Comparison of ENCODE assay signal across 16 mouse cellular contexts in genomic region chr14:57103121-57103520, GRCm38 (mm10). TPM values are rescaled to one million over a fixed set of nuclear protein-coding genes. Genes with fewer than 3 reads are reported as not detected.
DNase-seq lines count a peak whose midpoint lies in the region; ATAC-seq and TF ChIP-seq lines count a peak whose summit lies in the region.
"Had no signal": no experiment of that assay in that cellular context is flagged by ENCODE, and none has a peak within 500 bp of the region (broad histone marks: within the 10 kb centered on the region; RNA-seq: fewer than 3 reads in every experiment).

No protein-coding gene starts in this region.

- no peak for TF ChIP-seq POLR2A in thymus, adult 2 months (IDR thresholded peaks at IDR 0.05; ENCODE audit: control insufficient read depth, extremely low read depth, insufficient read depth, low read length, poor library complexity)

- no peaks in the 10 kb centered on the region for H3K4me1 ChIP-seq in heart, postnatal 0 days (ENCODE audit: control insufficient read depth, insufficient read depth)
- peaks cover 15% of the 10 kb centered on the region for H3K4me1 ChIP-seq in E14TG2a.4 (replicated peaks; ENCODE audit: low read depth, low read length)
- peaks cover 21% of the 10 kb centered on the region for H3K4me1 ChIP-seq in hindbrain, embryonic 13.5 days (replicated peaks)
- H3K4me1 ChIP-seq in liver, embryonic 13.5 days (replicated peaks), result peaks cover 33% of the 10 kb centered on the region; the same call in 1 of the 2 replicates
- H3K4me1 ChIP-seq in thymus, adult 2 months (replicated peaks; ENCODE audit: control insufficient read depth, insufficient read depth, low read length), result 0 out of 2 replicates have a peak, but pooled peaks cover 3% of the 10 kb centered on the region

- DNase-seq in heart, postnatal 0 days (ENCODE audit: low spot score), result no peak
- no peak for DNase-seq in heart, adult 11 months
- DNase-seq in liver, embryonic 13.5 days, result no peak
- DNase-seq in thymus, adult 2 months, result no peak
- DNase-seq in frontal cortex, adult 2 months (ENCODE audit: extremely low spot score in 1 of 2, low spot score in 1 of 2), result no peak
- DNase-seq in adrenal gland, postnatal 14 days, result no peak
- DNase-seq: forebrain, postnatal 0 days; left cerebral cortex, postnatal 4 days; right cerebral cortex, postnatal 25 days had no signal

- H3K4me3 ChIP-seq in heart, postnatal 0 days (ENCODE audit: low read depth, low read length), result peak overlapping the region; percentile 70; the same call in 1 of the 2 replicates
- H3K4me3 ChIP-seq in E14TG2a.4 (replicated peaks; ENCODE audit: low read length), result peak overlapping the region; percentile 79; the same call in 1 of the 2 replicates
- peak overlapping the region; percentile 59; the same call in 1 of the 2 replicates for H3K4me3 ChIP-seq in hindbrain, embryonic 13.5 days
- peak overlapping the region; percentile 62 for H3K4me3 ChIP-seq in liver, embryonic 13.5 days (replicated peaks)
- H3K4me3 ChIP-seq in thymus, adult 2 months (ENCODE audit: control insufficient read depth, insufficient read depth, low read length), result no peak overlapping the region

- H3K27ac ChIP-seq in heart, postnatal 0 days (ENCODE audit: low read depth), result no peak overlapping the region
- no peak overlapping the region for H3K27ac ChIP-seq in hindbrain, embryonic 13.5 days
- H3K27ac ChIP-seq in liver, embryonic 13.5 days, result no peak overlapping the region
- no peak overlapping the region for H3K27ac ChIP-seq in thymus, adult 2 months (ENCODE audit: control insufficient read depth, insufficient read depth, low read length)
- H3K27ac ChIP-seq: midbrain, embryonic 10.5 days had no signal

- H3K9ac ChIP-seq in heart, postnatal 0 days (replicated peaks; ENCODE audit: low read depth, low read length), result no peak overlapping the region
- H3K9ac ChIP-seq in hindbrain, embryonic 13.5 days, result no peak overlapping the region
- no peak overlapping the region for H3K9ac ChIP-seq in liver, embryonic 13.5 days

- H3K4me2 ChIP-seq in heart, postnatal 0 days (ENCODE audit: low read depth, low read length), result no peak overlapping the region
- H3K4me2 ChIP-seq in hindbrain, embryonic 13.5 days, result peak overlapping the region; percentile 96
- peak overlapping the region; percentile 75 for H3K4me2 ChIP-seq in liver, embryonic 13.5 days

- WGBS in heart, postnatal 0 days, result 70% methylated on average over 6 of the region's 6 CpGs
- WGBS in hindbrain, embryonic 13.5 days, result 52% methylated on average over 6 of the region's 6 CpGs
- 55% methylated on average over 6 of the region's 6 CpGs for WGBS in liver, embryonic 13.5 days (ENCODE audit: insufficient replicate concordance)
- 89% methylated on average over 6 of the region's 6 CpGs for WGBS in thymus, adult 2 months

- no peaks in the 10 kb centered on the region for H3K9me3 ChIP-seq in heart, postnatal 0 days (replicated peaks; ENCODE audit: control insufficient read depth, low read length)
- no peaks in the 10 kb centered on the region for H3K9me3 ChIP-seq in E14TG2a.4 (ENCODE audit: low read length)
- no peaks in the 10 kb centered on the region for H3K9me3 ChIP-seq in hindbrain, embryonic 13.5 days
- H3K9me3 ChIP-seq in liver, embryonic 13.5 days (replicated peaks), result no peaks in the 10 kb centered on the region
- H3K9me3 ChIP-seq: heart, embryonic 10.5 days; midbrain, embryonic 10.5 days had no signal

- TF ChIP-seq CTCF in heart, postnatal 0 days (IDR thresholded peaks at IDR 0.05; ENCODE audit: low read depth), result no peak
- no peak for TF ChIP-seq CTCF in E14TG2a.4 (conservative IDR thresholded peaks at IDR 0.05; ENCODE audit: low read length)
- no peak for TF ChIP-seq CTCF in thymus, adult 2 months (IDR thresholded peaks at IDR 0.05; ENCODE audit: borderline replicate concordance, control insufficient read depth, extremely low read depth, insufficient read depth, low read length, poor library complexity)

- TF ChIP-seq EP300 in heart, postnatal 0 days (IDR thresholded peaks at IDR 0.05; ENCODE audit: low read depth), result no peak

- no peak for ATAC-seq in heart, postnatal 0 days (ENCODE audit: insufficient read depth, low read depth)
- ATAC-seq in hindbrain, embryonic 13.5 days (ENCODE audit: low FRiP score), result no peak
- no peak for ATAC-seq in liver, embryonic 13.5 days (ENCODE audit: low read depth)
- ATAC-seq: Patski had no signal

- peaks cover 65% of the 10 kb centered on the region for H3K27me3 ChIP-seq in heart, postnatal 0 days (ENCODE audit: control insufficient read depth, insufficient read depth, low read length)
- H3K27me3 ChIP-seq in E14TG2a.4 (ENCODE audit: insufficient read depth, low read length), result peaks cover 80% of the 10 kb centered on the region
- H3K27me3 ChIP-seq in hindbrain, embryonic 13.5 days, result peaks cover 75% of the 10 kb centered on the region
- peaks cover 65% of the 10 kb centered on the region for H3K27me3 ChIP-seq in liver, embryonic 13.5 days
- H3K27me3 ChIP-seq in thymus, adult 2 months (ENCODE audit: control insufficient read depth, insufficient read depth, low read length), result no peaks in the 10 kb centered on the region; the same call in 1 of the 2 replicates

- H3K36me3 ChIP-seq in heart, postnatal 0 days (replicated peaks; ENCODE audit: control insufficient read depth, insufficient read depth, low read length), result no peaks in the 10 kb centered on the region
- H3K36me3 ChIP-seq in E14TG2a.4 (ENCODE audit: insufficient read depth, low read length), result no peaks in the 10 kb centered on the region
- H3K36me3 ChIP-seq in hindbrain, embryonic 13.5 days, result no peaks in the 10 kb centered on the region
- H3K36me3 ChIP-seq in liver, embryonic 13.5 days, result no peaks in the 10 kb centered on the region
- H3K36me3 ChIP-seq in thymus, adult 2 months (ENCODE audit: control insufficient read depth, insufficient read depth, low read length), result no peaks in the 10 kb centered on the region
- H3K36me3 ChIP-seq: heart, embryonic 10.5 days; midbrain, embryonic 10.5 days had no signal

RNA-seq across cellular contexts. Expression of gene Gjb2, which starts 1.4 kb away (rescaled TPM):
- 0.04 and 0.08 TPM in 2 replicates for total RNA-seq in heart, postnatal 0 days (2014; rRNA removed; ENCODE audit: low replicate concordance)
- polyA plus RNA-seq in heart, postnatal 0 days (2015; fragmentation: Nextera tagmentation; extraction: Ambion mirVana), result 0.10 TPM in 1 of 2 replicates, not detected in the other
- 15.3 and 17.0 TPM in 2 replicates for polyA plus RNA-seq in hindbrain, embryonic 13.5 days (2015; fragmentation: Nextera tagmentation; extraction: Ambion mirVana)
- 5.8 and 7.3 TPM in 2 replicates for polyA plus RNA-seq in liver, embryonic 13.5 days (2015; fragmentation: Nextera tagmentation; extraction: Ambion mirVana)
- 4.9 and 6.1 TPM in 2 replicates for polyA plus RNA-seq in thymus, adult 2 months (2012; rRNA removed)
- 12.4 and 14.0 TPM in 2 replicates for polyA plus RNA-seq in frontal cortex, adult 2 months (2012; rRNA removed)
- total RNA-seq in adrenal gland, postnatal 14 days (2021), result 3.2 and 18.4 TPM in 2 replicates
- polyA plus RNA-seq: C2C12 had no signal

RNA-seq across cellular contexts. Expression of gene Gm4491, which starts 12.6 kb away (rescaled TPM):
- total RNA-seq in heart, postnatal 0 days (2014; rRNA removed; ENCODE audit: low replicate concordance), result not detected in 2 replicates
- polyA plus RNA-seq in heart, postnatal 0 days (2015; fragmentation: Nextera tagmentation; extraction: Ambion mirVana), result not detected in 2 replicates
- polyA plus RNA-seq in hindbrain, embryonic 13.5 days (2015; fragmentation: Nextera tagmentation; extraction: Ambion mirVana), result not detected in 2 replicates
- polyA plus RNA-seq in liver, embryonic 13.5 days (2015; fragmentation: Nextera tagmentation; extraction: Ambion mirVana), result not detected in 2 replicates
- not detected in 2 replicates for polyA plus RNA-seq in thymus, adult 2 months (2012; rRNA removed)
- 0.54 and 0.55 TPM in 2 replicates for polyA plus RNA-seq in frontal cortex, adult 2 months (2012; rRNA removed)
- total RNA-seq in adrenal gland, postnatal 14 days (2021), result not detected in 2 replicates
- total RNA-seq: left cerebral cortex, postnatal 4 days had no signal
- polyA plus RNA-seq: C2C12; forebrain, postnatal 0 days; heart, embryonic 10.5 days; midbrain, embryonic 10.5 days; Patski; thymus, postnatal 0 days had no signal

RNA-seq across cellular contexts. Expression of gene Gjb6, which starts 30.3 kb away (rescaled TPM):
- total RNA-seq in heart, postnatal 0 days (2014; rRNA removed; ENCODE audit: low replicate concordance), result 5.0 TPM in 1 of 2 replicates, not detected in the other
- not detected in 2 replicates for polyA plus RNA-seq in heart, postnatal 0 days (2015; fragmentation: Nextera tagmentation; extraction: Ambion mirVana)
- polyA plus RNA-seq in hindbrain, embryonic 13.5 days (2015; fragmentation: Nextera tagmentation; extraction: Ambion mirVana), result 18.0 and 18.4 TPM in 2 replicates
- 0.13 and 0.27 TPM in 2 replicates for polyA plus RNA-seq in liver, embryonic 13.5 days (2015; fragmentation: Nextera tagmentation; extraction: Ambion mirVana)
- 0.89 and 1.4 TPM in 2 replicates for polyA plus RNA-seq in thymus, adult 2 months (2012; rRNA removed)
- 71.7 and 92.0 TPM in 2 replicates for polyA plus RNA-seq in frontal cortex, adult 2 months (2012; rRNA removed)
- total RNA-seq in adrenal gland, postnatal 14 days (2021), result not detected in 2 replicates
- polyA plus RNA-seq: C2C12, Patski had no signal

RNA-seq across cellular contexts. Expression of gene Gja3, which starts 45.2 kb away (rescaled TPM):
- 33.1 and 40.7 TPM in 2 replicates for total RNA-seq in heart, postnatal 0 days (2014; rRNA removed; ENCODE audit: low replicate concordance)
- 53.6 and 61.0 TPM in 2 replicates for polyA plus RNA-seq in heart, postnatal 0 days (2015; fragmentation: Nextera tagmentation; extraction: Ambion mirVana)
- 0.27 and 0.69 TPM in 2 replicates for polyA plus RNA-seq in hindbrain, embryonic 13.5 days (2015; fragmentation: Nextera tagmentation; extraction: Ambion mirVana)
- 0.08 and 0.14 TPM in 2 replicates for polyA plus RNA-seq in liver, embryonic 13.5 days (2015; fragmentation: Nextera tagmentation; extraction: Ambion mirVana)
- 0.13 and 1.0 TPM in 2 replicates for polyA plus RNA-seq in thymus, adult 2 months (2012; rRNA removed)
- polyA plus RNA-seq in frontal cortex, adult 2 months (2012; rRNA removed), result 0.15 and 0.18 TPM in 2 replicates
- total RNA-seq in adrenal gland, postnatal 14 days (2021), result not detected in 2 replicates
- polyA plus RNA-seq: midbrain, embryonic 10.5 days; Patski had no signal
